Mouse (Mus musculus) hindbrain, embryonic 10.5 days (tissue): ENCODE measurements around the gene Gm11562. TPM values are rescaled to one million over a fixed set of nuclear protein-coding genes. Genes with fewer than 3 reads are reported as not detected.
"Not testable (repeated sequence)": the region's sequence is repeated elsewhere in the genome, so short reads cannot be mapped to it uniquely, and the experiment has no call there.

Experiments
- DNase-seq: peaks from one replicate; pipeline ENCODE4 v3.0.0-alpha.2; 2017; ENCODE audit warnings: low spot score
- H3K27ac ChIP-seq: fragments of 300-500 bp; sonication (generic); 2 replicates; pipeline ENCODE4 v1.5.1; 2016; ENCODE audit warnings: mild to moderate bottlenecking, moderate library complexity
- H3K27me3 ChIP-seq: fragments of 300-500 bp; sonication (generic); 2 replicates; pipeline ENCODE4 v1.6.1; 2016; ENCODE audit warnings: mild to moderate bottlenecking; ENCODE audit not compliant: poor library complexity, insufficient read depth, severe bottlenecking
- H3K36me3 ChIP-seq: fragments of 300-500 bp; sonication (generic); 2 replicates; pipeline ENCODE4 v1.6.1; 2016; ENCODE audit warnings: mild to moderate bottlenecking, moderate library complexity
- H3K4me1 ChIP-seq: fragments of 300-500 bp; sonication (generic); replicated peaks from 2 replicates; pipeline ENCODE4 v1.6.1; 2016; ENCODE audit warnings: mild to moderate bottlenecking
- H3K4me3 ChIP-seq: fragments of 300-500 bp; sonication (generic); 2 replicates; pipeline ENCODE4 v1.5.1; 2016; ENCODE audit warnings: mild to moderate bottlenecking, moderate library complexity
- H3K9me3 ChIP-seq: fragments of 300-500 bp; sonication (generic); 2 replicates; pipeline ENCODE4 v1.6.1; 2016; ENCODE audit warnings: mild to moderate bottlenecking, moderate library complexity
- WGBS: fragments of 180-500 bp; shearing (Covaris S2); methylation state at CpG from one replicate; pipeline ENCODE4 v1.1.7; 2016; 5-methylcytosine and 5-hydroxymethylcytosine counted together
- polyA plus RNA-seq: library from polyadenylated mRNA; unstranded; fragments of >200 nt; fragmentation: Nextera tagmentation; extraction: Ambion mirVana; gene quantifications from 2 replicates; pipeline ENCODE4 v1.2.1, GENCODE M21; 2016

Gene Gm11562
- polyA plus RNA-seq, 1 experiment from 2014 or later, result not detected

GRCm38 (mm10) chr11:99633293-99633692, 13.1 kb upstream of the Gm11562 start:
- no peak for DNase-seq
- no peak overlapping the region for H3K4me3 ChIP-seq
- no peaks in the 10 kb centered on the region for H3K36me3 ChIP-seq
- H3K4me1 ChIP-seq, result peaks cover 4% of the 10 kb centered on the region
- WGBS, result 81% methylated on average over 2 of the region's 2 CpGs
- no peaks in the 10 kb centered on the region for H3K27me3 ChIP-seq
- no peaks in the 10 kb centered on the region for H3K9me3 ChIP-seq
- H3K27ac ChIP-seq, result no peak overlapping the region

- no peak overlapping the region for H3K4me3 ChIP-seq
- no peaks in the 10 kb centered on the region for H3K36me3 ChIP-seq
- no peaks in the 10 kb centered on the region for H3K27me3 ChIP-seq
- no peaks in the 10 kb centered on the region for H3K9me3 ChIP-seq
- 85% methylated on average over 3 of the region's 3 CpGs for WGBS
- no peak for DNase-seq
- no peak overlapping the region for H3K27ac ChIP-seq
- H3K4me1 ChIP-seq, result peaks cover 4% of the 10 kb centered on the region
Observed at GRCm38 (mm10) chr11:99630890-99631289, 10.7 kb upstream of the Gm11562 start.

DNA sequence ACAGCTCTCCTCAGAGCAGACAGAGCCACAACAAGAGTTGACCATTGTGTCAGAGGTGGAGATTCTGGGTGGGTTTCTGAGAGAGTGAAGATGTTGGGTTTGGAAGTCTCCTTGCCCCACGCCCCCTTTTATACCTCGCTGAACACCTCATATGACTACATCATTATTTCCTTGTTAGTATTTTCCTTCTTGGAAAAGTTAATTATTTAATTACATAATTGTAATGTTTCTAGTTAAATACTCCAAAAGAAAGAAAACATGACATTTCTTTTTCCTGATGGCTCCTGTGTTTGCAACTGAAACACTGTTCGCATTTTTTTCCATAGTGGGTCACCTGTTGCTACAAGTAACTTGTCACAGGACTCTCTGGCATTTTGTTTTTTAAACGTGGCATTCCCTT, 7.9 kb upstream of the Gm11562 start, which contains the start of gene Krtap4-1:
Gene Krtap4-1 (minus strand): TSS at position 101 of the 400 bp plus-strand sequence.
- H3K9me3 ChIP-seq, result no peaks in the 10 kb centered on the region
- H3K4me3 ChIP-seq, result no peak within 1 kb of the TSS
- DNase-seq, result no peak
- WGBS, result 78% methylated on average over 4 of the region's 4 CpGs
- no peak within 1 kb of the TSS for H3K27ac ChIP-seq
- H3K27me3 ChIP-seq, result no peaks in the 10 kb centered on the region
- no peaks in the 10 kb centered on the region for H3K4me1 ChIP-seq
- no peaks in the 10 kb centered on the region for H3K36me3 ChIP-seq

DNA sequence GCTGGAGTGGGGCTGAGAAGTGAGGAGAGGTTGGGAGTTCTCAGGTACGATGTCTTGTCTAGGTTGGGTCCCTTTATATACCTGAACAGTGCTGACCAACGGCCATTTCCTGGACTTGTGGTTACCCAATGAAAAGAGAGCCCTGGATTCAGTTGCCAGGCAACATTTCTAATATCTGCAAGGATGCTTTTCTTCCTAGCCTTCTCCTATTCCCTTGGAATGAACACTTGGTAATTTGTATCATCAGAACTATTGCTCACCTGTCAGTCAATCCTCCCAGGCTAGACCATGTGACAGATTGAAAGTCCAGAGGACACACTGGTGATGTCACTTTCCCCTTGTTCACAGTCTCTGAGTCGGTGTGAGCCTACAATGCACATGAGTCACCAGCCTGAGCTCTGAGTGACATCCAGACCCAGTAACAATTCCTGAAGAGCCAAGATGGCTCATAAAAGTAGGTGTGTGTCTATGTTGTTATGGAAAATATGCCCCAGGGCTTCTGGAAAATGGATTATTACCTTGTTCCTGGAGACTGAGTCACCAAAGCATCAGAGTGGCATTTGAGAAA, 5.4 kb downstream of the Gm11562 start, which contains the start of gene Krtap2-4:
Gene Krtap2-4 (minus strand): TSS at position 51 of the 568 bp plus-strand sequence.
- Histone ChIP-seq H3K4me3 (no peak within 1 kb of the TSS), H3K4me1 (no peaks in the 10 kb centered on the region), H3K27ac (no peak within 1 kb of the TSS), H3K36me3 (no peaks in the 10 kb centered on the region), H3K9me3 (no peaks in the 10 kb centered on the region), H3K27me3 (no peaks in the 10 kb centered on the region)
- WGBS, result 82% methylated on average over 3 of the region's 3 CpGs
- no peak for DNase-seq

GRCm38 (mm10) chr11:99610089-99610488, 10.1 kb downstream of the Gm11562 start, which contains the start of gene Gm11937:
Gm11937 (minus strand) TSS chr11:99610189.
- H3K4me1 ChIP-seq, H3K4me3 ChIP-seq, DNase-seq, H3K36me3 ChIP-seq, H3K9me3 ChIP-seq, H3K27me3 ChIP-seq, H3K27ac ChIP-seq: not testable (repeated sequence)
- WGBS, result 66% methylated on average over 2 of the region's 2 CpGs

DNA sequence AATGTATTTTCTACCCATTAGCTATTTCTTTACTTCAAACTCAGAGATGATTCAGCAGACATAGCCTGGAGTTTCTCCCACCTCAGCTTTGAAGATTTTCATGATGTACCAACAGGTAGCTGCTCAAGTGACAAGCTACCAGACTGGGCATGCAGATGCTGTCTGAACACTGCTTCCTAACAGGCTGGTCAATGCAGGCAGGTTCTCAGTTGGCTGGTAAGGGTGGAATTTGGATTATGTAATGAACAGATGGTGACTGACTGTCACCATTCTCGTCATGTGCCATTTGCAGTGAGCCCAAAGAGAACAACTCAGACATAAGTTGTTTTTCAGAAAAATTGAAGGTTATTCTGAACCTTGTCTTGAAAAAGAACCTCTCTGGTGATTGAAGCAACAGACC, 11.1 kb downstream of the Gm11562 start:
- Histone ChIP-seq H3K4me1 (no peaks in the 10 kb centered on the region), H3K27ac (no peak overlapping the region), H3K36me3 (no peaks in the 10 kb centered on the region), H3K27me3 (no peaks in the 10 kb centered on the region), H3K9me3 (no peaks in the 10 kb centered on the region), H3K4me3 (no peak overlapping the region)
- WGBS, result 82% methylated on average over 1 of the region's 1 CpGs
- no peak for DNase-seq

DNA sequence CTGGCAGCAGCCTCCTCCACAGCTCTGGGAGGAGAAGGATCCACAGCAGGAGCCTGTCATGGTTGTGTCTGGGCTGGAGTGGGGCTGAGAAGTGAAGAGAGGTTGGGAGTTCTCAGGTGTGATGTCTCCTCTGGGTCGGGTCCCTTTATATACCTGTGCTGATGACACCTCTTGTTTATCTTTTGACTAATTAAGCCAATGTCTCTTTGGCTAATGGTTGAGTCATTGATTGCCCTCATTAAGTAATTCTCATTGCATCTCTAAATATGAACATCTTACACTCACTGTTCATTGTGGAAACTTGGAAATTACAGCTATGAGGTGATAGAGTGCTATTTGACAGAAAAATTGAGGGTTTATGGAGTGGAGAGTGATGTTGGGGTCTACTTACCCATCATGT, 17.0 kb downstream of the Gm11562 start, which contains the start of gene Gm11938:
Gene Gm11938 (minus strand): TSS at position 101 of the 400 bp plus-strand sequence.
- H3K27me3 ChIP-seq, H3K36me3 ChIP-seq, H3K27ac ChIP-seq, H3K4me1 ChIP-seq, DNase-seq, H3K9me3 ChIP-seq, H3K4me3 ChIP-seq: not testable (repeated sequence)
- 78% methylated on average over 1 of the region's 1 CpGs for WGBS

GRCm38 (mm10) chr11:99597742-99598141, 22.5 kb downstream of the Gm11562 start, which contains the start of gene Krtap9-3:
Krtap9-3 (minus strand) TSS chr11:99598105.
- H3K27ac ChIP-seq, H3K27me3 ChIP-seq, H3K9me3 ChIP-seq, H3K36me3 ChIP-seq, H3K4me3 ChIP-seq, DNase-seq, H3K4me1 ChIP-seq: not testable (repeated sequence)
- 81% methylated on average over 6 of the region's 6 CpGs for WGBS

DNA sequence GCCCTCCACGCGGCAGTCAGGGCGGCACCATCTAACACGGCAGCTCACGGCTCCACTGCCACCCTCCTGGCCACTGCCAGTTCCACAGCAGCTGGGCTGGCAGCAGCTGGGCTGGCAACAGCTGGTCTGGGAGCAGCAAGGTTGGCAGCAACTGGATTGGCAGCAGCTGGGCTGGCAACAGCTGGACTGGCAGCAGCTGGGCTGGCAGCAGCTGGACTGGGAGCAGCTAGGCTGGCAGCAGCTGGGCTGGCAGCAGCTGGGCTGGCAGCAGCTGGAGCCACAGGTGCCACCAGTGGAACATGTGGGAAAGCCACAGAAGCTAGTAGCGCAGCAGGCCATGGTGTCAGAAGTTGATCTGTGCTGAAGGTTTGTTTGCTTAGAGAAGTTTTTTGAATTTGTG, 29.3 kb downstream of the Gm11562 start, which contains the start of gene Krtap1-3:
Gene Krtap1-3 (minus strand): TSS at position 359 of the 400 bp plus-strand sequence.
- no peak for DNase-seq
- no peaks in the 10 kb centered on the region for H3K9me3 ChIP-seq
- no peak within 1 kb of the TSS for H3K27ac ChIP-seq
- no peaks in the 10 kb centered on the region for H3K36me3 ChIP-seq
- whole genome bisulfite sequencing, result 86% methylated on average over 6 of the region's 6 CpGs
- no peaks in the 10 kb centered on the region for H3K27me3 ChIP-seq
- H3K4me1 ChIP-seq, result no peaks in the 10 kb centered on the region
- no peak within 1 kb of the TSS for H3K4me3 ChIP-seq

GRCm38 (mm10) chr11:99585096-99585495, 35.1 kb downstream of the Gm11562 start:
- Histone ChIP-seq H3K9me3 (no peaks in the 10 kb centered on the region), H3K27me3 (no peaks in the 10 kb centered on the region)
- no peak for DNase-seq

DNA sequence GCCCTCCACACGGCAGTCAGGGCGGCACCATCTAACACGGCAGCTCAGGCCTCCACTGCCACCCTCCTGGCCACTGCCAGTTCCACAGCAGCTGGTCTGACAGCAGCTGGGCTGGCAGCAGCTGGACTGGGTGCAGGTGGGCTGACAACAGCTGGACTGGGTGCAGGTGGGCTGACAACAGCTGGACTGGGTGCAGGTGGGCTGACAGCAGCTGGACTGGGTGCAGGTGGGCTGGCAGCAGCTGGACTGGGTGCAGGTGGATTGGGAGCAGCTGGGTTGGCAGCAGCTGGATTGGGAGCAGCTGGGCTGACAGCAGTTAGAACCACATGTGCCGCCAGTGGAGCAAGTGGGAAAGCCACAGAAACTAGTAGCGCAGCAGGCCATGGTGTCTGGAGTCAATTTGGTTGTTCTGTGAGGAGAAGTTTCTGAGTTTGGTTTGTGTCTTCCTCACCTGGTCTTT, 37.0 kb downstream of the Gm11562 start, which contains the start of gene Krtap1-4:
Gene Krtap1-4 (minus strand): TSS at position 410 of the 460 bp plus-strand sequence.
- DNase-seq, result no peak
- WGBS, result 74% methylated on average over 5 of the region's 5 CpGs
- H3K4me3 ChIP-seq, result no peak within 1 kb of the TSS

More at GRCm38 (mm10) chr11:99585096-99585495, 35.1 kb downstream of the Gm11562 start:
- Histone ChIP-seq H3K4me1 (no peaks in the 10 kb centered on the region), H3K27ac (no peak overlapping the region), H3K36me3 (no peaks in the 10 kb centered on the region), H3K4me3 (no peak overlapping the region)
- WGBS, result 93% methylated on average over 7 of the region's 7 CpGs

DNA sequence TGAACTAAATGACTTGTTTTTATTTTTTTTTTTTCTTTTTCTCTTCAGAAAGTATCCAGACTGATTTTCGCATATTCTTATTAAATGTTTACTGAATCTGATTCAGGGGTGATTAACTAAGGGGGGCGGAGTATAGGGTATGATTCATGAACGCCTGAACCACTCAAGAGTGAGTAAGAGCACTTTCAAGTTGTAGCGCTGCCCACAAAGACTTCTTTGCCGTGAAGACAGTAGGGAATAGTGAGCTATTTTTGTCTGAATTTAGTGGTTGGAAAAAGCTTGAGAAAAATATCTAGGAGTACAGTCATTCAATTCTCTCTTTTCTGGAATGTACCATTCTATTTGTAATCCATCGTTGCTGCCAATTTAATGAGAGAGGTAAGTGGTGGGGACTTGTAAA, 38.7 kb downstream of the Gm11562 start:
- H3K9me3 ChIP-seq, result no peaks in the 10 kb centered on the region
- 90% methylated on average over 6 of the region's 6 CpGs for WGBS
- H3K27me3 ChIP-seq, result no peaks in the 10 kb centered on the region
- no peak for DNase-seq
- H3K36me3 ChIP-seq, result no peaks in the 10 kb centered on the region
- H3K4me1 ChIP-seq, result no peaks in the 10 kb centered on the region
- no peak overlapping the region for H3K27ac ChIP-seq
- no peak overlapping the region for H3K4me3 ChIP-seq

More for the DNA sequence above, 37.0 kb downstream of the Gm11562 start, which contains the start of gene Krtap1-4:
- Histone ChIP-seq H3K4me1 (no peaks in the 10 kb centered on the region), H3K27ac (no peak within 1 kb of the TSS), H3K27me3 (no peaks in the 10 kb centered on the region), H3K36me3 (no peaks in the 10 kb centered on the region), H3K9me3 (no peaks in the 10 kb centered on the region)

GRCm38 (mm10) chr11:99581051-99581450, 39.2 kb downstream of the Gm11562 start:
- no peaks in the 10 kb centered on the region for H3K4me1 ChIP-seq
- 92% methylated on average over 5 of the region's 5 CpGs for WGBS
- no peak for DNase-seq
- no peaks in the 10 kb centered on the region for H3K36me3 ChIP-seq
- H3K27ac ChIP-seq, result no peak overlapping the region
- H3K27me3 ChIP-seq, result no peaks in the 10 kb centered on the region
- no peaks in the 10 kb centered on the region for H3K9me3 ChIP-seq
- H3K4me3 ChIP-seq, result no peak overlapping the region
